Mouse (Mus musculus): ENCODE measurements around the gene Gm20458.

Gene Gm20458

GRCm38 (mm10) chr2:164453047-164453757 lies 7.6 kb upstream of the Gm20458 start:
- WGBS = 87% methylated on average over 14 of the region's 14 CpGs

GRCm38 (mm10) chr2:164453887-164454500 lies 6.8 kb upstream of the Gm20458 start:
- WGBS = 84% methylated on average over 7 of the region's 7 CpGs

GRCm38 (mm10) chr2:164454846-164455245 lies 5.9 kb upstream of the Gm20458 start:
- 31% methylated on average over 10 of the region's 10 CpGs for WGBS

- 63% methylated on average over 6 of the region's 6 CpGs for WGBS
These were observed 5.2 kb upstream of the Gm20458 start for GRCm38 (mm10) chr2:164455421-164456190.

GRCm38 (mm10) chr2:164456413-164456812 lies 4.4 kb upstream of the Gm20458 start:
- 89% methylated on average over 1 of the region's 1 CpGs for WGBS

- 2% methylated on average over 7 of the region's 7 CpGs for WGBS
These were observed 3.9 kb upstream of the Gm20458 start, which contains the start of gene Sys1 for GRCm38 (mm10) chr2:164456864-164457300. Sys1 (plus strand) TSS chr2:164456964.

- 59% methylated on average over 7 of the region's 7 CpGs for WGBS
These were observed 2.8 kb upstream of the Gm20458 start for GRCm38 (mm10) chr2:164457942-164458341.

- WGBS = 86% methylated on average over 8 of the region's 8 CpGs
These were observed 2.2 kb upstream of the Gm20458 start for GRCm38 (mm10) chr2:164458535-164458934.

- WGBS = 83% methylated on average over 5 of the region's 5 CpGs
These were observed 6.0 kb downstream of the Gm20458 start for GRCm38 (mm10) chr2:164466787-164467186.

GRCm38 (mm10) chr2:164470254-164470653 lies 9.5 kb downstream of the Gm20458 start:
- WGBS = 37% methylated on average over 10 of the region's 10 CpGs

- 92% methylated on average over 6 of the region's 6 CpGs for WGBS
These were observed 12.9 kb downstream of the Gm20458 start, which contains the start of gene Trp53tg5 for GRCm38 (mm10) chr2:164473624-164474023. Trp53tg5 (minus strand) TSS chr2:164473724.

- WGBS = under 1% methylated on average over 26 of the region's 26 CpGs
These were observed 25.0 kb downstream of the Gm20458 start, which contains the start of gene Dbndd2 for GRCm38 (mm10) chr2:164485681-164486257. Dbndd2 (plus strand) TSS chr2:164486106.

GRCm38 (mm10) chr2:164486258-164487114 lies 25.7 kb downstream of the Gm20458 start:
- WGBS = 2% methylated on average over 88 of the region's 90 CpGs

GRCm38 (mm10) chr2:164487115-164487527 lies 26.4 kb downstream of the Gm20458 start:
- WGBS = 6% methylated on average over 11 of the region's 11 CpGs

GRCm38 (mm10) chr2:164487812-164488211 lies 27.0 kb downstream of the Gm20458 start:
- WGBS = 44% methylated on average over 9 of the region's 9 CpGs

- WGBS = 56% methylated on average over 2 of the region's 2 CpGs
These were observed 33.4 kb downstream of the Gm20458 start for GRCm38 (mm10) chr2:164494126-164494525.

- 35% methylated on average over 1 of the region's 1 CpGs for WGBS
These were observed 35.6 kb downstream of the Gm20458 start for GRCm38 (mm10) chr2:164496331-164496730.

- 4% methylated on average over 43 of the region's 43 CpGs for WGBS
These were observed 36.3 kb downstream of the Gm20458 start, which contains the start of gene Pigt for GRCm38 (mm10) chr2:164496847-164497690. Pigt (plus strand) TSS chr2:164497520.

- 6% methylated on average over 21 of the region's 21 CpGs for whole genome bisulfite sequencing
These were observed 37.0 kb downstream of the Gm20458 start for GRCm38 (mm10) chr2:164497691-164498268.

All from cerebral cortex, adult 2 months (tissue).